11 mouse cellular contexts compared by ENCODE assay signal in genomic region chr2:122300656-122301020, GRCm38 (mm10). TPM values are rescaled to one million over a fixed set of nuclear protein-coding genes. Genes with fewer than 3 reads are reported as not detected.
DNase-seq lines count a peak whose midpoint lies in the region; ATAC-seq and TF ChIP-seq lines count a peak whose summit lies in the region.
"Had no signal": no experiment of that assay in that cellular context is flagged by ENCODE, and none has a peak within 500 bp of the region (broad histone marks: within the 10 kb centered on the region; RNA-seq: fewer than 3 reads in every experiment).

No protein-coding gene starts in this region.

- H3K4me3 ChIP-seq in forebrain, embryonic 13.5 days: no peak overlapping the region
- no peak overlapping the region for H3K4me3 ChIP-seq in forebrain, embryonic 10.5 days
- H3K4me3 ChIP-seq in limb, embryonic 11.5 days (ENCODE audit: low read depth, low read length): no peak overlapping the region
- no peak overlapping the region for H3K4me3 ChIP-seq in limb, embryonic 10.5 days
- peak overlapping the region; percentile 42 for H3K4me3 ChIP-seq in hindbrain, embryonic 14.5 days (replicated peaks; ENCODE audit: low read length)
- peak overlapping the region; percentile 39; the same call in 1 of the 2 replicates for H3K4me3 ChIP-seq in midbrain, postnatal 0 days (ENCODE audit: low read depth, low read length)

- no peak overlapping the region for H3K27ac ChIP-seq in forebrain, embryonic 13.5 days
- no peak overlapping the region for H3K27ac ChIP-seq in forebrain, embryonic 10.5 days
- no peak overlapping the region for H3K27ac ChIP-seq in limb, embryonic 11.5 days (replicated peaks; ENCODE audit: low read depth, low read length)
- no peak overlapping the region for H3K27ac ChIP-seq in limb, embryonic 10.5 days
- no peak overlapping the region for H3K27ac ChIP-seq in hindbrain, embryonic 14.5 days
- no peak overlapping the region for H3K27ac ChIP-seq in midbrain, postnatal 0 days (ENCODE audit: low read depth, low read length)

- TF ChIP-seq CTCF in midbrain, postnatal 0 days (IDR thresholded peaks at IDR 0.05): no peak

- intact Hi-C loops in gastrocnemius, postnatal 14 days (cut with DNase I; ENCODE audit: low total_unique reads): loop anchor here (5.0 kb wide), 1 partner anchor 108 kb away; no protein-coding TSS in a partner anchor

- H3K9ac ChIP-seq in forebrain, embryonic 13.5 days: no peak overlapping the region
- no peak overlapping the region for H3K9ac ChIP-seq in limb, embryonic 11.5 days (ENCODE audit: low read length)
- H3K9ac ChIP-seq in hindbrain, embryonic 14.5 days: no peak overlapping the region
- H3K9ac ChIP-seq in midbrain, postnatal 0 days (replicated peaks; ENCODE audit: low read length, poor library complexity, severe bottlenecking): no peak overlapping the region

- peaks cover 39% of the 10 kb centered on the region for H3K4me1 ChIP-seq in forebrain, embryonic 13.5 days
- H3K4me1 ChIP-seq in forebrain, embryonic 10.5 days: peaks cover 58% of the 10 kb centered on the region
- H3K4me1 ChIP-seq in limb, embryonic 11.5 days (ENCODE audit: control insufficient read depth, insufficient read depth, low read length): peaks cover 8% of the 10 kb centered on the region; the same call in 1 of the 2 replicates
- peaks cover 39% of the 10 kb centered on the region for H3K4me1 ChIP-seq in limb, embryonic 10.5 days
- peaks cover 33% of the 10 kb centered on the region for H3K4me1 ChIP-seq in hindbrain, embryonic 14.5 days (replicated peaks; ENCODE audit: control insufficient read depth, insufficient read depth, low read length)
- peaks cover 20% of the 10 kb centered on the region for H3K4me1 ChIP-seq in midbrain, postnatal 0 days (ENCODE audit: insufficient read depth, low read length)

- H3K9me3 ChIP-seq in forebrain, embryonic 13.5 days (replicated peaks): no peaks in the 10 kb centered on the region
- H3K9me3 ChIP-seq in forebrain, embryonic 10.5 days: no peaks in the 10 kb centered on the region
- H3K9me3 ChIP-seq in limb, embryonic 11.5 days (ENCODE audit: control insufficient read depth, low read length): no peaks in the 10 kb centered on the region
- no peaks in the 10 kb centered on the region for H3K9me3 ChIP-seq in limb, embryonic 10.5 days (replicated peaks)
- H3K9me3 ChIP-seq in hindbrain, embryonic 14.5 days (ENCODE audit: control insufficient read depth, low read length): no peaks in the 10 kb centered on the region
- no peaks in the 10 kb centered on the region for H3K9me3 ChIP-seq in midbrain, postnatal 0 days (ENCODE audit: low read length)

- H3K36me3 ChIP-seq in forebrain, embryonic 13.5 days (ENCODE audit: poor library complexity, severe bottlenecking): no peaks in the 10 kb centered on the region
- H3K36me3 ChIP-seq in forebrain, embryonic 10.5 days (replicated peaks): no peaks in the 10 kb centered on the region
- no peaks in the 10 kb centered on the region for H3K36me3 ChIP-seq in limb, embryonic 11.5 days (ENCODE audit: control insufficient read depth, insufficient read depth, low read length)
- no peaks in the 10 kb centered on the region for H3K36me3 ChIP-seq in limb, embryonic 10.5 days
- no peaks in the 10 kb centered on the region for H3K36me3 ChIP-seq in hindbrain, embryonic 14.5 days (replicated peaks; ENCODE audit: control insufficient read depth, insufficient read depth)
- H3K36me3 ChIP-seq in midbrain, postnatal 0 days (ENCODE audit: insufficient read depth, low read length): no peaks in the 10 kb centered on the region

- no peak for ATAC-seq in forebrain, embryonic 13.5 days
- 0 out of 2 replicates have a peak, but pooled peaks have one; percentile 3 for ATAC-seq in limb, embryonic 11.5 days (ENCODE audit: insufficient number of reproducible peaks, low FRiP score, low TSS enrichment, low read depth)
- no peak for ATAC-seq in hindbrain, embryonic 14.5 days (ENCODE audit: low FRiP score)
- no peak for ATAC-seq in midbrain, postnatal 0 days (ENCODE audit: low FRiP score)

- H3K4me2 ChIP-seq in forebrain, embryonic 13.5 days: peak overlapping the region; percentile 81
- no peak overlapping the region for H3K4me2 ChIP-seq in limb, embryonic 11.5 days (ENCODE audit: low read depth, severe bottlenecking)
- peak overlapping the region; percentile 89 for H3K4me2 ChIP-seq in hindbrain, embryonic 14.5 days (replicated peaks)
- H3K4me2 ChIP-seq in midbrain, postnatal 0 days (ENCODE audit: low read depth, low read length, poor library complexity, severe bottlenecking): peak overlapping the region; percentile 74

- no peak for DNase-seq in forebrain, embryonic 10.5 days (ENCODE audit: extremely low spot score, low spot score)
- no peak for DNase-seq in limb, embryonic 11.5 days (ENCODE audit: low spot score)
- no peak for DNase-seq in limb, embryonic 10.5 days (ENCODE audit: low spot score)
- no peak for DNase-seq in hindbrain, embryonic 14.5 days (ENCODE audit: low spot score)
- no peak for DNase-seq in midbrain, postnatal 0 days (ENCODE audit: low spot score)
- DNase-seq in thymus, postnatal 25 days: no peak
- DNase-seq in gastrocnemius, postnatal 14 days: no peak
- DNase-seq: kidney, adult 11 months; layer of hippocampus, postnatal 36 days had no signal

- H3K27me3 ChIP-seq in forebrain, embryonic 13.5 days: peaks cover 96% of the 10 kb centered on the region
- H3K27me3 ChIP-seq in forebrain, embryonic 10.5 days (ENCODE audit: poor library complexity, severe bottlenecking): peaks cover 100% of the 10 kb centered on the region
- H3K27me3 ChIP-seq in limb, embryonic 11.5 days (ENCODE audit: control insufficient read depth, insufficient read depth, low read length): peaks cover 75% of the 10 kb centered on the region
- peaks cover 99% of the 10 kb centered on the region for H3K27me3 ChIP-seq in limb, embryonic 10.5 days (ENCODE audit: low read depth, poor library complexity, severe bottlenecking)
- peaks cover 89% of the 10 kb centered on the region for H3K27me3 ChIP-seq in hindbrain, embryonic 14.5 days (ENCODE audit: control insufficient read depth, insufficient read depth, low read length)
- peaks cover 58% of the 10 kb centered on the region for H3K27me3 ChIP-seq in midbrain, postnatal 0 days (ENCODE audit: insufficient read depth, low read length)

- WGBS in forebrain, embryonic 13.5 days: 3% methylated on average over 14 of the region's 14 CpGs
- WGBS in forebrain, embryonic 10.5 days: 4% methylated on average over 14 of the region's 14 CpGs
- 5% methylated on average over 14 of the region's 14 CpGs for WGBS in limb, embryonic 11.5 days
- WGBS in limb, embryonic 10.5 days: 5% methylated on average over 14 of the region's 14 CpGs
- 4% methylated on average over 14 of the region's 14 CpGs for WGBS in hindbrain, embryonic 14.5 days
- WGBS in midbrain, postnatal 0 days: 5% methylated on average over 14 of the region's 14 CpGs

RNA-seq across cellular contexts. Expression of gene Duoxa2, which starts 1.9 kb away (rescaled TPM):
- not detected in 2 replicates for polyA plus RNA-seq in forebrain, embryonic 13.5 days (2015; fragmentation: Nextera tagmentation; extraction: Ambion mirVana)
- polyA plus RNA-seq in forebrain, embryonic 10.5 days (2016; fragmentation: Nextera tagmentation; extraction: Ambion mirVana): not detected in 2 replicates
- polyA plus RNA-seq in limb, embryonic 11.5 days (2014; fragmentation: Nextera tagmentation; extraction: Ambion mirVana): not detected in 2 replicates
- 0.13 TPM in 1 of 2 replicates, not detected in the other for polyA plus RNA-seq in limb, embryonic 10.5 days (2016; fragmentation: Nextera tagmentation; extraction: Ambion mirVana)
- polyA plus RNA-seq in hindbrain, embryonic 14.5 days (2014; fragmentation: Nextera tagmentation; extraction: Ambion mirVana): 0.46 TPM in 1 of 2 replicates, not detected in the other
- total RNA-seq in midbrain, postnatal 0 days (2014; rRNA removed): 0.49 and 0.61 TPM in 2 replicates
- polyA plus RNA-seq in midbrain, postnatal 0 days (2015; fragmentation: Nextera tagmentation; extraction: Ambion mirVana): 0.43 and 0.82 TPM in 2 replicates
- not detected for total RNA-seq in gastrocnemius, postnatal 14 days (2021)
- total RNA-seq: layer of hippocampus, postnatal 36 days; megakaryocyte progenitor cell, adult 5-6 weeks had no signal

RNA-seq across cellular contexts. Expression of gene Duox2, which starts 2.4 kb away (rescaled TPM):
- not detected in 2 replicates for polyA plus RNA-seq in forebrain, embryonic 13.5 days (2015; fragmentation: Nextera tagmentation; extraction: Ambion mirVana)
- polyA plus RNA-seq in forebrain, embryonic 10.5 days (2016; fragmentation: Nextera tagmentation; extraction: Ambion mirVana): not detected in 2 replicates
- polyA plus RNA-seq in limb, embryonic 11.5 days (2014; fragmentation: Nextera tagmentation; extraction: Ambion mirVana): not detected in 2 replicates
- polyA plus RNA-seq in limb, embryonic 10.5 days (2016; fragmentation: Nextera tagmentation; extraction: Ambion mirVana): 0.03 TPM in 1 of 2 replicates, not detected in the other
- not detected in 2 replicates for polyA plus RNA-seq in hindbrain, embryonic 14.5 days (2014; fragmentation: Nextera tagmentation; extraction: Ambion mirVana)
- 0.05 and 0.14 TPM in 2 replicates for total RNA-seq in midbrain, postnatal 0 days (2014; rRNA removed)
- 0.09 and 0.17 TPM in 2 replicates for polyA plus RNA-seq in midbrain, postnatal 0 days (2015; fragmentation: Nextera tagmentation; extraction: Ambion mirVana)
- under 1 TPM; 0.13 to 0.18 TPM for total RNA-seq in gastrocnemius, postnatal 14 days (2021)
- total RNA-seq: megakaryocyte progenitor cell, adult 5-6 weeks had no signal

RNA-seq across cellular contexts. Expression of gene Duoxa1, which starts 12.9 kb away (rescaled TPM):
- not detected in 2 replicates for polyA plus RNA-seq in forebrain, embryonic 13.5 days (2015; fragmentation: Nextera tagmentation; extraction: Ambion mirVana)
- not detected in 2 replicates for polyA plus RNA-seq in forebrain, embryonic 10.5 days (2016; fragmentation: Nextera tagmentation; extraction: Ambion mirVana)
- 0.72 and 1.0 TPM in 2 replicates for polyA plus RNA-seq in limb, embryonic 11.5 days (2014; fragmentation: Nextera tagmentation; extraction: Ambion mirVana)
- polyA plus RNA-seq in limb, embryonic 10.5 days (2016; fragmentation: Nextera tagmentation; extraction: Ambion mirVana): 0.45 TPM in 1 of 2 replicates, not detected in the other
- polyA plus RNA-seq in hindbrain, embryonic 14.5 days (2014; fragmentation: Nextera tagmentation; extraction: Ambion mirVana): 0.16 and 0.31 TPM in 2 replicates
- total RNA-seq in midbrain, postnatal 0 days (2014; rRNA removed): not detected in 2 replicates
- 0.41 and 0.44 TPM in 2 replicates for polyA plus RNA-seq in midbrain, postnatal 0 days (2015; fragmentation: Nextera tagmentation; extraction: Ambion mirVana)
- total RNA-seq in gastrocnemius, postnatal 14 days (2021): under 1 TPM; 0.42 to 0.53 TPM
- total RNA-seq: layer of hippocampus, postnatal 36 days; megakaryocyte progenitor cell, adult 5-6 weeks had no signal

RNA-seq across cellular contexts. Expression of gene Duox1, which starts 14.8 kb away (rescaled TPM):
- polyA plus RNA-seq in forebrain, embryonic 13.5 days (2015; fragmentation: Nextera tagmentation; extraction: Ambion mirVana): 0.04 TPM in 1 of 2 replicates, not detected in the other
- polyA plus RNA-seq in forebrain, embryonic 10.5 days (2016; fragmentation: Nextera tagmentation; extraction: Ambion mirVana): 0.05 TPM in 1 of 2 replicates, not detected in the other
- polyA plus RNA-seq in limb, embryonic 11.5 days (2014; fragmentation: Nextera tagmentation; extraction: Ambion mirVana): 0.04 and 0.13 TPM in 2 replicates
- polyA plus RNA-seq in limb, embryonic 10.5 days (2016; fragmentation: Nextera tagmentation; extraction: Ambion mirVana): 0.14 and 0.18 TPM in 2 replicates
- 0.04 and 0.12 TPM in 2 replicates for polyA plus RNA-seq in hindbrain, embryonic 14.5 days (2014; fragmentation: Nextera tagmentation; extraction: Ambion mirVana)
- 0.24 and 0.33 TPM in 2 replicates for total RNA-seq in midbrain, postnatal 0 days (2014; rRNA removed)
- polyA plus RNA-seq in midbrain, postnatal 0 days (2015; fragmentation: Nextera tagmentation; extraction: Ambion mirVana): 0.11 and 0.16 TPM in 2 replicates
- under 1 TPM; 0.27 to 0.45 TPM for total RNA-seq in gastrocnemius, postnatal 14 days (2021)
- total RNA-seq: layer of hippocampus, postnatal 36 days; megakaryocyte progenitor cell, adult 5-6 weeks had no signal

Comparison
In these comparisons a context has a peak if more than half of its experiments do, and no peak if none do; other contexts are left out.
1. H3K4me3 ChIP-seq: peak in hindbrain, embryonic 14.5 days (single experiment) and midbrain, postnatal 0 days (single experiment); none in forebrain, embryonic 13.5 days (single experiment), forebrain, embryonic 10.5 days (single experiment), limb, embryonic 11.5 days (single experiment) and limb, embryonic 10.5 days (single experiment).